ENCODE assay signal across 20 mouse cellular contexts in the genomic region with DNA sequence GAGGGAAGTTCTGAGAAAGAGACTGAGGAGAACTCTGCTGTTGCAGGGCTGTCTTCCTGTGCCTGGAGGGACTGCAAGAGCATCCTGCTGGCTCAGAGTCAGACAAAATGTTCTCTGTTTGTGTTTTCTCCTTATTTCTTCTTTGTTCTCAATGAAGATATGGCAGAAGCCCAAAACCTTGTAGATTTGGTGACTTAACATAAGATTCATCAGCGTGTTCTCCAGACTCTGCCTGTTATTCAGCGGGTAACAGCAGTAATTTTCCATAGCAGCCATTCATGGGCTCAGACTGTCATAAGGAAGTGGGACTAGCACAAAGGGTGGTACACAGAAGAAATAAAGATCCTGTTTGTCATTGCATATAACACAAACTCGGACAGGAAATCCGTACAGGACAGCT. TPM values are rescaled to one million over a fixed set of nuclear protein-coding genes. Genes with fewer than 3 reads are reported as not detected.
DNase-seq lines count a peak whose midpoint lies in the region; ATAC-seq lines count a peak whose summit lies in the region.
"Had no signal": no experiment of that assay in that cellular context is flagged by ENCODE, and none has a peak within 500 bp of the region (broad histone marks: within the 10 kb centered on the region; RNA-seq: fewer than 3 reads in every experiment).

No protein-coding gene starts in this region.

- peaks cover 3% of the 10 kb centered on the region; the same call in 1 of the 2 replicates for H3K4me1 ChIP-seq in heart, embryonic 15.5 days (replicated peaks)
- H3K4me1 ChIP-seq in midbrain, embryonic 16.5 days (ENCODE audit: control insufficient read depth, insufficient read depth, low read length), result peaks cover 15% of the 10 kb centered on the region
- H3K4me1 ChIP-seq in midbrain, embryonic 11.5 days (ENCODE audit: control insufficient read depth, insufficient read depth, low read length), result 0 out of 2 replicates have a peak, but pooled peaks cover 3% of the 10 kb centered on the region

- no peak for DNase-seq in heart, adult 18-20 months
- peak; percentile 23 for DNase-seq in layer of hippocampus, adult 9-11 months
- no peak for DNase-seq in layer of hippocampus, adult 8-10 months (ENCODE audit: low spot score in 2 of 2)
- no peak for DNase-seq in midbrain, embryonic 11.5 days (ENCODE audit: low spot score, missing footprints)
- no peak for DNase-seq in frontal cortex, postnatal 36 days (ENCODE audit: low spot score in 2 of 2)
- DNase-seq: cerebellum, adult 18-20 months; gastrocnemius, postnatal 36 days; heart, postnatal 14 days; kidney, postnatal 36 days; retina, postnatal 1 day; thymus, postnatal 4 days had no signal

- no peak overlapping the region for H3K9ac ChIP-seq in heart, embryonic 15.5 days
- H3K9ac ChIP-seq in midbrain, embryonic 16.5 days (ENCODE audit: low read depth, low read length), result no peak overlapping the region
- no peak overlapping the region for H3K9ac ChIP-seq in midbrain, embryonic 11.5 days (ENCODE audit: low read length)
- H3K9ac ChIP-seq: limb, embryonic 12.5 days; neural tube, embryonic 15.5 days; stomach, embryonic 15.5 days had no signal

- H3K27ac ChIP-seq in heart, embryonic 15.5 days, result peak overlapping the region; percentile 22; the same call in 1 of the 2 replicates
- H3K27ac ChIP-seq in midbrain, embryonic 16.5 days (ENCODE audit: low read length), result no peak overlapping the region
- H3K27ac ChIP-seq in midbrain, embryonic 11.5 days (ENCODE audit: low read depth, low read length), result no peak overlapping the region
- H3K27ac ChIP-seq: hindbrain, postnatal 0 days; left cerebral cortex, adult 2 months; limb, embryonic 12.5 days; neural tube, embryonic 15.5 days; stomach, embryonic 15.5 days had no signal

- ATAC-seq in heart, embryonic 15.5 days (replicated peaks; ENCODE audit: insufficient number of reproducible peaks, insufficient read depth, low FRiP score, low read depth), result no peak
- no peak for ATAC-seq in midbrain, embryonic 16.5 days
- no peak for ATAC-seq in midbrain, embryonic 11.5 days (ENCODE audit: low FRiP score)
- ATAC-seq: activated CD4-positive, CD25-positive, alpha-beta regulatory T cell, adult 4 months; hindbrain, postnatal 0 days had no signal

- H3K27me3 ChIP-seq in heart, embryonic 15.5 days, result no peaks in the 10 kb centered on the region
- no peaks in the 10 kb centered on the region for H3K27me3 ChIP-seq in midbrain, embryonic 16.5 days (ENCODE audit: control insufficient read depth, insufficient read depth, low read depth, low read length)
- no peaks in the 10 kb centered on the region for H3K27me3 ChIP-seq in midbrain, embryonic 11.5 days (ENCODE audit: control insufficient read depth, insufficient read depth, low read length)
- H3K27me3 ChIP-seq: limb, embryonic 12.5 days; neural tube, embryonic 15.5 days; stomach, embryonic 15.5 days had no signal

- WGBS in heart, embryonic 15.5 days, result 54% methylated on average over 4 of the region's 4 CpGs
- 79% methylated on average over 4 of the region's 4 CpGs for WGBS in midbrain, embryonic 16.5 days
- 88% methylated on average over 4 of the region's 4 CpGs for WGBS in midbrain, embryonic 11.5 days

- H3K4me3 ChIP-seq in heart, embryonic 15.5 days, result no peak overlapping the region
- H3K4me3 ChIP-seq in midbrain, embryonic 16.5 days (ENCODE audit: low read depth, low read length), result no peak overlapping the region
- no peak overlapping the region for H3K4me3 ChIP-seq in midbrain, embryonic 11.5 days (ENCODE audit: low read depth, low read length)
- H3K4me3 ChIP-seq: limb, embryonic 12.5 days; neural tube, embryonic 15.5 days; stomach, embryonic 15.5 days had no signal

- H3K9me3 ChIP-seq in heart, embryonic 15.5 days (replicated peaks), result no peaks in the 10 kb centered on the region
- H3K9me3 ChIP-seq in midbrain, embryonic 16.5 days (replicated peaks; ENCODE audit: control insufficient read depth, low read length, poor library complexity, severe bottlenecking), result no peaks in the 10 kb centered on the region
- H3K9me3 ChIP-seq in midbrain, embryonic 11.5 days (ENCODE audit: control insufficient read depth, low read length), result no peaks in the 10 kb centered on the region
- H3K9me3 ChIP-seq: G1E; limb, embryonic 12.5 days; neural tube, embryonic 15.5 days; stomach, embryonic 15.5 days had no signal

- H3K36me3 ChIP-seq in heart, embryonic 15.5 days, result no peaks in the 10 kb centered on the region
- no peaks in the 10 kb centered on the region for H3K36me3 ChIP-seq in midbrain, embryonic 16.5 days (ENCODE audit: control insufficient read depth, insufficient read depth, low read length)
- no peaks in the 10 kb centered on the region for H3K36me3 ChIP-seq in midbrain, embryonic 11.5 days (ENCODE audit: control insufficient read depth, insufficient read depth, low read length)
- H3K36me3 ChIP-seq: limb, embryonic 12.5 days; neural tube, embryonic 15.5 days; stomach, embryonic 15.5 days had no signal

- H3K4me2 ChIP-seq in heart, embryonic 15.5 days, result no peak overlapping the region
- peak overlapping the region; percentile 61; the same call in 1 of the 2 replicates for H3K4me2 ChIP-seq in midbrain, embryonic 16.5 days (ENCODE audit: low read length)
- no peak overlapping the region for H3K4me2 ChIP-seq in midbrain, embryonic 11.5 days
- H3K4me2 ChIP-seq: limb, embryonic 12.5 days; stomach, embryonic 15.5 days had no signal

RNA-seq across cellular contexts. Expression of a gene that starts 2.0 kb away (rescaled TPM):
- polyA plus RNA-seq in heart, embryonic 15.5 days (2015; fragmentation: Nextera tagmentation; extraction: Ambion mirVana), result 15.0 and 20.4 TPM in 2 replicates
- total RNA-seq in heart, adult 18-20 months (2021), result 10 to 100 TPM; 13.2 to 13.3 TPM
- total RNA-seq in layer of hippocampus, adult 8-10 months (2022), result 10 to 100 TPM; 72.3 to 87.1 (median 81.3) TPM
- polyA plus RNA-seq in midbrain, embryonic 16.5 days (2015; fragmentation: Nextera tagmentation; extraction: Ambion mirVana), result 74.3 and 84.5 TPM in 2 replicates
- 22.3 and 26.8 TPM in 2 replicates for polyA plus RNA-seq in midbrain, embryonic 11.5 days (2014; fragmentation: Nextera tagmentation; extraction: Ambion mirVana)

RNA-seq across cellular contexts. Expression of a gene that starts 31.3 kb away (rescaled TPM):
- 137 and 152 TPM in 2 replicates for polyA plus RNA-seq in heart, embryonic 15.5 days (2015; fragmentation: Nextera tagmentation; extraction: Ambion mirVana)
- 10 to 100 TPM; 82.9 to 91.7 TPM for total RNA-seq in heart, adult 18-20 months (2021)
- total RNA-seq in layer of hippocampus, adult 8-10 months (2022), result 10 to 100 TPM; 24.8 to 31.2 (median 28.4) TPM
- polyA plus RNA-seq in midbrain, embryonic 16.5 days (2015; fragmentation: Nextera tagmentation; extraction: Ambion mirVana), result 99.8 and 102 TPM in 2 replicates
- polyA plus RNA-seq in midbrain, embryonic 11.5 days (2014; fragmentation: Nextera tagmentation; extraction: Ambion mirVana), result 158 and 162 TPM in 2 replicates
